Mouse (Mus musculus): Measurements from ENCODE around the gene Tfam. TPM values are rescaled to one million over a fixed set of nuclear protein-coding genes. Genes with fewer than 3 reads are reported as not detected.

Gene Tfam
- 49.7 and 50.2 TPM in 2 replicates for polyA plus RNA-seq (2015; fragmentation: Nextera tagmentation; extraction: Ambion mirVana)

DNA sequence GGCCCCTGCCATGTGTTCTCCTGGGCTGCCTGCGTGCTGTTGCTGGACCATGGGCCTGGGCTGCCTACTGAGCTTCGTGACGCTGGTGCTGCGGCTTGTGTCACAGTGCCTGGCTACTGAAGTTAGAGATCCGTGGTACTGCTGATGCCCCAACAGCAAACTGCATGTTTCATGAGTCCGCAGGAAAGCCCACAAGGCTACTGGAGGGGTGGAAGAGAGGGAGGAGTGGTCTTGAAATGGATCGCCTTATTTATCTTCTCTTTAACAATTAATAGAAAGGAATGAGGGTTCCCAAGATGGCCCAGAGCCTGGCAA, at the start of gene Tfam:
Gene Tfam (minus strand): TSS at position 41 of the 315 bp plus-strand sequence.
- Histone ChIP-seq H3K4me1 (ENCODE audit: control insufficient read depth, insufficient read depth, low read length) (peaks cover 10% of the 10 kb centered on the region), H3K9me3 (replicated peaks; ENCODE audit: control insufficient read depth, low read length, poor library complexity, severe bottlenecking) (no peaks in the 10 kb centered on the region), H3K27ac (ENCODE audit: low read length) (peak within 1 kb of the TSS; percentile 77), H3K27me3 (ENCODE audit: control insufficient read depth, insufficient read depth, low read depth, low read length) (no peaks in the 10 kb centered on the region), H3K36me3 (ENCODE audit: control insufficient read depth, insufficient read depth, low read length) (peaks cover 3% of the 10 kb centered on the region; the same call in 1 of the 2 replicates), H3K9ac (ENCODE audit: low read depth, low read length) (peak within 1 kb of the TSS; percentile 92), H3K4me2 (ENCODE audit: low read length) (peak within 1 kb of the TSS; percentile 90), H3K4me3 (ENCODE audit: low read depth, low read length) (peak within 1 kb of the TSS; percentile 91)
- ATAC-seq = no peak; the same call in 1 of the 2 replicates
- 3% methylated on average over 7 of the region's 7 CpGs for WGBS

DNA sequence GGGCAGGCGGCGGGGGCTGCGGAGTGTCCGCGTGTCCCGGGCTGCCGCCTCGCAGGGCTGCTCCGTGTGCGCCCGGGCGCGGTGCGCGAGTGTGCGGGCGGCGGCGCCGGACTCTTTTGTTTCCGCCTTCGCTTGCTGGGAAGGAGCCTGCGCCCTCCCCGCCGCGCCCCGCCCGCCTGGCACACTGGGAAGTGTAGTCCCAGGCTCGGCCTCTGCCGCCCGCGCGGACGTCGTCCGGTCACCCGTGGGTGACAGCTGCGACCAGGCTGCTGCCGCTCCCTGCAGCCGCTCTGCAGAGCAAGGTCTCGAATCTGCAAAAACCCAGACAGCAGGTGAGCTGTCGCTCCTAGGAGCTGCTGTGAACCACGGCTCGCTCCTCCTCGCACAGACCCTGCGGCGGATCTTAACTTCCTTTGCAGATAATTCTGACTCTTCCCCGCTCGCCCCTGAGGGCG, 47.1 kb upstream of the Tfam start, which contains the start of gene Ube2d1:
Gene Ube2d1 (minus strand): TSS at position 137 of the 455 bp plus-strand sequence.
- under 1% methylated on average over 49 of the region's 50 CpGs for WGBS
- Histone ChIP-seq H3K4me2 (ENCODE audit: low read length) (peak within 1 kb of the TSS; percentile 60), H3K4me1 (ENCODE audit: control insufficient read depth, insufficient read depth, low read length) (peaks cover 28% of the 10 kb centered on the region), H3K36me3 (ENCODE audit: control insufficient read depth, insufficient read depth, low read length) (no peaks in the 10 kb centered on the region), H3K9me3 (replicated peaks; ENCODE audit: control insufficient read depth, low read length, poor library complexity, severe bottlenecking) (no peaks in the 10 kb centered on the region), H3K9ac (ENCODE audit: low read depth, low read length) (peak within 1 kb of the TSS; percentile 99), H3K27ac (ENCODE audit: low read length) (peak within 1 kb of the TSS; percentile 91), H3K27me3 (ENCODE audit: control insufficient read depth, insufficient read depth, low read depth, low read length) (no peaks in the 10 kb centered on the region), H3K4me3 (ENCODE audit: low read depth, low read length) (peak within 1 kb of the TSS; percentile 93)
- ATAC-seq = peak; percentile 96

DNA sequence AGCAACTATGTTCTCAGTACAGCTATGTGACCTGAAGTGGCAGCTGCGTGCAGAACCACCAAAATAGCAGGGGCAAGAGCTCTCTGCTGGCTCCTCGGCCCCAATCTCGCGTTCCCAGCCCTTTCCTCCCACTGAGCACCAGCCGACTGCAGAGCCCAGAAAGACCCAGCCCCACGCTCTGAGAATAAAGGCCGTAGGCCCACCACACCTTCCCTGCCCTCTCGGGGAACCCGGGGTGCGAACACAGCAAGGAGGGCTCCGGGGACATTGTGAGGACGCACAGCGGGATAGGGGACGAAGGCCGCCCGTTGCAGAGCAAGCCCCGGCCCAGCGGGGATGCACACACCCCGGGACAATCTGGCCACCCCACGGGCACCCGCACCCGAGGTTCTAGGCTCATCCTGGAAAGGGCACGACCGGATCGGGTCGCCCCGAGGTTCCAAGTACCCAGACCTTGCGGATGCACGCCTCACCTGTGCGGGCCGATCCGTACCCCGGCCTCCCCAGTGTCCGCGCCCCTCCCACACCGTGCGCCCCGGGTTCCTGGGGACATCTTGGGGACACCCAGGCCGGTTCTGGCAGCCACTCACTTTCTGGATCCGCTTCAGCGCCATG, 46.5 kb upstream of the Tfam start:
- WGBS = 0% methylated on average over 40 of the region's 41 CpGs
- Histone ChIP-seq H3K27ac (ENCODE audit: low read length) (peak overlapping the region; percentile 91), H3K36me3 (ENCODE audit: control insufficient read depth, insufficient read depth, low read length) (no peaks in the 10 kb centered on the region), H3K9me3 (replicated peaks; ENCODE audit: control insufficient read depth, low read length, poor library complexity, severe bottlenecking) (no peaks in the 10 kb centered on the region), H3K4me2 (ENCODE audit: low read length) (peak overlapping the region; percentile 60), H3K4me3 (ENCODE audit: low read depth, low read length) (peak overlapping the region; percentile 93), H3K9ac (ENCODE audit: low read depth, low read length) (peak overlapping the region; percentile 99), H3K27me3 (ENCODE audit: control insufficient read depth, insufficient read depth, low read depth, low read length) (no peaks in the 10 kb centered on the region), H3K4me1 (ENCODE audit: control insufficient read depth, insufficient read depth, low read length) (peaks cover 28% of the 10 kb centered on the region)
- peak; percentile 87 for ATAC-seq

DNA sequence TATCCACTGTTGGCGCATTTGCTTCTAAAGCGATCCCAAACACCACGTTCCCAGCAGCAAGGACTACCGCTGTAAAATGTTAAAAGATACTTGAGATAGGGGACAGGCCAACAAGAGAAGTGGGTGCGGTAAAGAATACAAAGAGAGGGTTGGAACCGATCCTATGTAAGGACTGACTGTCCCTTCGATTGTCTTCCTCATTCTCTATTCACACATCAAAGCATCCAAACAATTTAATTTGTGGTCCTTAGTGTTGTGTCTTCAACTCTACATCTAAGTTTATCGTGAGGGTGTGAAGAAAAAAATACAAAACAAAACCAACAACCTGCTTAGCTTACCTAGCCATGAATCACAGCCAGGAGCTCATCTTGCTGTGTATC, 46.0 kb upstream of the Tfam start:
- Histone ChIP-seq H3K9ac (ENCODE audit: low read depth, low read length) (peak overlapping the region; percentile 99), H3K27ac (ENCODE audit: low read length) (peak overlapping the region; percentile 91), H3K27me3 (ENCODE audit: control insufficient read depth, insufficient read depth, low read depth, low read length) (no peaks in the 10 kb centered on the region), H3K4me3 (ENCODE audit: low read depth, low read length) (peak overlapping the region; percentile 93), H3K9me3 (replicated peaks; ENCODE audit: control insufficient read depth, low read length, poor library complexity, severe bottlenecking) (no peaks in the 10 kb centered on the region), H3K4me2 (ENCODE audit: low read length) (peak overlapping the region; percentile 60), H3K4me1 (ENCODE audit: control insufficient read depth, insufficient read depth, low read length) (peaks cover 28% of the 10 kb centered on the region), H3K36me3 (ENCODE audit: control insufficient read depth, insufficient read depth, low read length) (no peaks in the 10 kb centered on the region)
- WGBS = 4% methylated on average over 8 of the region's 8 CpGs
- ATAC-seq = no peak

DNA sequence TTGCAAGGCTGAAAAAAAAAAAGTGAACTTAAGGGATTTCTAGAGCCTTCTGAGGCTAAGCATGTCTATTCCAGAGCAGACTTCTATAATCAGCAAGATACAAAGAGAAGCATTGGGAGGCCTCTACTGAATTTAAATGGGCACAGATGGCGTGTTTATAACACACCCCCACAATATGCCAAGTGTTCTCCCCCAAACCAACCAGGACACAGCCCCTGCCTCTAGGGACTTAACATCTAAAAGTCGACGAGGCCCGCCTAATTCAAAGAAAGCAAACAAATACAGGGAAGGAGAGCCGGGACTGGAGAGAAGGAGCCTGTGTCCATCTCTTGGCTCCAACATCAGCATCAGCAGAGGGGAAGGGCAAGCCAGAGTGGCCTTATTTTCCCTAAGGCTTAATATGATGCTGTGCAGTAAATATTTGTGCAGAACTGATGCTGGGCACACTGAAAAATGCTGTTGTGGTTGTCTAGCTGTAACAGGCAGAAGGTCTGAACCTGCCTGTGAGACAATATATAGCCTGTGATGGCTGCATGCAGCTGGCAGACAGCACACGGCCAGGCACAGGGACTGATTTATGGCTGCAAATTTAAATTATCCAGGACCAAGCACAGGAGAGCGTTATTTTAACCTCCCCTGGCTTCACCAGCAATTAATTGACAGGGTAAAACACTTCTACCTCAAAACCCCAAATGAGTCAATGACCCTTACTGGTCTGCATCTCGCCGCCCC, 35.1 kb upstream of the Tfam start:
- H3K9ac ChIP-seq (ENCODE audit: low read depth, low read length) = no peak overlapping the region
- no peaks in the 10 kb centered on the region for H3K27me3 ChIP-seq (ENCODE audit: control insufficient read depth, insufficient read depth, low read depth, low read length)
- no peak overlapping the region for H3K4me2 ChIP-seq (ENCODE audit: low read length)
- H3K4me3 ChIP-seq (ENCODE audit: low read depth, low read length) = no peak overlapping the region
- H3K4me1 ChIP-seq (ENCODE audit: control insufficient read depth, insufficient read depth, low read length) = peaks cover 13% of the 10 kb centered on the region
- no peaks in the 10 kb centered on the region for H3K9me3 ChIP-seq (replicated peaks; ENCODE audit: control insufficient read depth, low read length, poor library complexity, severe bottlenecking)
- H3K36me3 ChIP-seq (ENCODE audit: control insufficient read depth, insufficient read depth, low read length) = no peaks in the 10 kb centered on the region
- 0 out of 2 replicates have a peak overlapping the region, but pooled peaks have one; percentile 11 for H3K27ac ChIP-seq (ENCODE audit: low read length)
- 47% methylated on average over 9 of the region's 9 CpGs for WGBS
- no peak for ATAC-seq

DNA sequence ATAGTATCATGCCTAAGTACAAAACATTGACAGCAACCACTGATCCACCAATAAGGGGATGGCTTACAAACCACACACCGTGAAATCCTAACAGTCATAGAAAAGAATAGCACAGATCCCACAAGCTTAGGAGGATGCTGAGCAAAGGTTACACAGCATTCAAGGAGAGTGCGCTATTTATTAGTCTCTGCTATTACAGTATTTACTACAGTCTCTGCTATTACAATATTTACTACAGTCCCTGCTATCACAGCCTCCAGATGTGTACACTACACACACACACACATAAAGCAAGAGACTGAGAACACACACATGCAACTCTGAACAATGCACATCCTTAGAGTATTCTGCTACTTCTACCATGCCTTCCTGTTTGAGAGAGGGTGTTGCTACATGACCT, 29.9 kb upstream of the Tfam start:
- WGBS = 88% methylated on average over 2 of the region's 2 CpGs
- Histone ChIP-seq H3K9ac (ENCODE audit: low read depth, low read length) (no peak overlapping the region), H3K36me3 (ENCODE audit: control insufficient read depth, insufficient read depth, low read length) (no peaks in the 10 kb centered on the region), H3K27me3 (ENCODE audit: control insufficient read depth, insufficient read depth, low read depth, low read length) (no peaks in the 10 kb centered on the region), H3K4me1 (ENCODE audit: control insufficient read depth, insufficient read depth, low read length) (peaks cover 22% of the 10 kb centered on the region), H3K9me3 (replicated peaks; ENCODE audit: control insufficient read depth, low read length, poor library complexity, severe bottlenecking) (no peaks in the 10 kb centered on the region), H3K27ac (ENCODE audit: low read length) (no peak overlapping the region), H3K4me2 (ENCODE audit: low read length) (no peak overlapping the region), H3K4me3 (ENCODE audit: low read depth, low read length) (no peak overlapping the region)
- ATAC-seq = no peak

DNA sequence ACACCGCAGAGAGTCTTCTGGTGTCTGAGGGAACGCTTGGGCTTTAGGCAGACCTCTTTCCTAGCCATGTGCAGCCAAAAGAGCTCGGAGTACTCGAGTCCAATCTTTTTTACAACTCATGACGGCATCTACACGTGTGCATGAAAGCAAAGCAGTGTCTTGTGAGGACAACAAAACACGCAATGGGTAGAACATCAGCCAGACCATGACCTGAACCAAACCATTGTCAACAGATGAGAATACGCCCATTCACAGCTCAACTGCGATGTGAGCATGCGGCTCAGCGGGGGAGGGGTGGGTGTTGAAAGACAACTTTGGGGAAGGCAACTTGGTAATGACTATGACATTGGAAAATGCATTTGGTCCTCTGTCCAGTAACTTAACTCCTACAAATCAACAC, 29.4 kb upstream of the Tfam start:
- Histone ChIP-seq H3K9me3 (replicated peaks; ENCODE audit: control insufficient read depth, low read length, poor library complexity, severe bottlenecking) (no peaks in the 10 kb centered on the region), H3K27ac (ENCODE audit: low read length) (no peak overlapping the region), H3K27me3 (ENCODE audit: control insufficient read depth, insufficient read depth, low read depth, low read length) (no peaks in the 10 kb centered on the region), H3K4me3 (ENCODE audit: low read depth, low read length) (no peak overlapping the region), H3K4me1 (ENCODE audit: control insufficient read depth, insufficient read depth, low read length) (peaks cover 17% of the 10 kb centered on the region), H3K9ac (ENCODE audit: low read depth, low read length) (no peak overlapping the region), H3K4me2 (ENCODE audit: low read length) (no peak overlapping the region), H3K36me3 (ENCODE audit: control insufficient read depth, insufficient read depth, low read length) (no peaks in the 10 kb centered on the region)
- no peak for ATAC-seq
- WGBS = 85% methylated on average over 11 of the region's 11 CpGs

DNA sequence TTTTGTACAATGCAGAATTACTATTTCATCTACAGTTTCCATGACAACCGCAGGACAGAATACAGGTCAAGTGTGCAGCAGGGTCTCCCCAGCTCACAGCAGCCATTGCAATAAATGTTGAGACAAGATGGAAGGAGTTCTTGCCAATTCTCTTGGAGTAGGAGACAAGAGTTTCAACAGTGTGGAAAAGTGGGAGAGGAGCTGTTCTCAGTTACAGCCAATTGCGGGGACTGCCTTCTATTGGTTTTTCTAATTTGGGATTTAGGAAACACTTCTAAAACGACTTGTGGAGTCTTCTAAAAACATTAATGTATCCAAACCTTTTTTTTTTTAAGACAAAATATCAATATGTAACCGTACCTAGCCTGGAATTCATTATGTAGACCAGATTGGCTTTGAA, 27.0 kb upstream of the Tfam start:
- WGBS = 89% methylated on average over 4 of the region's 4 CpGs
- ATAC-seq = no peak
- Histone ChIP-seq H3K4me3 (ENCODE audit: low read depth, low read length) (no peak overlapping the region), H3K36me3 (ENCODE audit: control insufficient read depth, insufficient read depth, low read length) (no peaks in the 10 kb centered on the region), H3K27me3 (ENCODE audit: control insufficient read depth, insufficient read depth, low read depth, low read length) (no peaks in the 10 kb centered on the region), H3K9me3 (replicated peaks; ENCODE audit: control insufficient read depth, low read length, poor library complexity, severe bottlenecking) (no peaks in the 10 kb centered on the region), H3K27ac (ENCODE audit: low read length) (no peak overlapping the region), H3K4me2 (ENCODE audit: low read length) (no peak overlapping the region), H3K9ac (ENCODE audit: low read depth, low read length) (no peak overlapping the region), H3K4me1 (ENCODE audit: control insufficient read depth, insufficient read depth, low read length) (peaks cover 18% of the 10 kb centered on the region)

DNA sequence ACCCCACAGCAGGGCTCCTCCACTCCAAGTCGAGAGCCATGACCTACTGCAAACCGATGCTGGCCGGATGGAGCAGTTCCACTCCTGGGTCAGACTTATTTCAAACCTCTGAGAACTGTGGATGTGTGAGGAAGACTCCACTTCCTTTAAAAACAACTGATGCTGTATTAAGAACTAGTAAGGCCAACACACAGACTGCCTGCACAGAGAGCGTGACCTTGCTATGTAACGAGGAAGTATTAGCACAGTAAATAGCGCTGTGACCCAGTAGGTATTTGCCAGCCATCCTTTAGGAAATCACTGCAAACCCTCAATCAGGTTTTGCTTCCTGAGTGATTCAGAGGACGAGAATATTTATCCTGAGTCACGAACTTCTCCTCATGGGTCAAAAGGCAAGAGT, 23.6 kb upstream of the Tfam start:
- Histone ChIP-seq H3K4me2 (ENCODE audit: low read length) (no peak overlapping the region), H3K9ac (ENCODE audit: low read depth, low read length) (no peak overlapping the region), H3K9me3 (replicated peaks; ENCODE audit: control insufficient read depth, low read length, poor library complexity, severe bottlenecking) (no peaks in the 10 kb centered on the region), H3K4me3 (ENCODE audit: low read depth, low read length) (no peak overlapping the region), H3K27me3 (ENCODE audit: control insufficient read depth, insufficient read depth, low read depth, low read length) (no peaks in the 10 kb centered on the region), H3K36me3 (ENCODE audit: control insufficient read depth, insufficient read depth, low read length) (peaks cover 6% of the 10 kb centered on the region; the same call in 1 of the 2 replicates), H3K27ac (ENCODE audit: low read length) (no peak overlapping the region), H3K4me1 (ENCODE audit: control insufficient read depth, insufficient read depth, low read length) (peaks cover 13% of the 10 kb centered on the region)
- 72% methylated on average over 8 of the region's 8 CpGs for WGBS
- ATAC-seq = no peak

All from midbrain, embryonic 16.5 days (tissue).